Mouse (Mus musculus) liver, embryonic 11.5 days (tissue): ENCODE measurements around the gene C1qtnf5. TPM values are rescaled to one million over a fixed set of nuclear protein-coding genes. Genes with fewer than 3 reads are reported as not detected.

Experiments used
- polyA plus RNA-seq: library from polyadenylated mRNA; unstranded; fragments of >200 nt; fragmentation: Nextera tagmentation; extraction: Ambion mirVana; gene quantifications from 2 replicates; pipeline ENCODE4 v1.2.1, GENCODE M21; 2014

C1qtnf5 gene
- polyA plus RNA-seq, 1 experiment from 2014 or later: 0.26 TPM

Other genes with a start within 250 kb of the C1qtnf5 start
- 0.18 TPM in 1 of 2 replicates, not detected in the other for gene Thy1, start 63.9 kb upstream of the C1qtnf5 start, polyA plus RNA-seq
- gene Usp2, start 40.2 kb upstream of the C1qtnf5 start, polyA plus RNA-seq: 4.4 and 7.7 TPM in 2 replicates
- 0.14 TPM in 1 of 2 replicates, not detected in the other for gene Mfrp, start 5.5 kb upstream of the C1qtnf5 start, polyA plus RNA-seq
- not detected in 2 replicates for gene Gm49380, start 6.3 kb downstream of the C1qtnf5 start, polyA plus RNA-seq
- 61.1 and 62.3 TPM in 2 replicates for gene Rnf26, start 6.3 kb downstream of the C1qtnf5 start, polyA plus RNA-seq
- 12.0 and 13.0 TPM in 2 replicates for gene Mcam, start 27.2 kb downstream of the C1qtnf5 start, polyA plus RNA-seq
- gene Cbl, start 126.8 kb downstream of the C1qtnf5 start, polyA plus RNA-seq: 12.0 and 12.7 TPM in 2 replicates
- gene Ccdc153, start 133.4 kb downstream of the C1qtnf5 start, polyA plus RNA-seq: not detected in 2 replicates
- 0.10 TPM in 1 of 2 replicates, not detected in the other for gene Pdzd3, start 144.2 kb downstream of the C1qtnf5 start, polyA plus RNA-seq
- 4.3 and 4.9 TPM in 2 replicates for gene Nlrx1, start 161.4 kb downstream of the C1qtnf5 start, polyA plus RNA-seq
- 11.6 and 13.8 TPM in 2 replicates for gene Abcg4, start 181.4 kb downstream of the C1qtnf5 start, polyA plus RNA-seq
- gene Hinfp, start 198.4 kb downstream of the C1qtnf5 start, polyA plus RNA-seq: 19.3 and 20.2 TPM in 2 replicates
- 8.9 and 9.3 TPM in 2 replicates for gene C2cd2l, start 213.0 kb downstream of the C1qtnf5 start, polyA plus RNA-seq
- 39.5 and 41.9 TPM in 2 replicates for gene Dpagt1, start 218.8 kb downstream of the C1qtnf5 start, polyA plus RNA-seq
- 250 TPM in 2 replicates for gene H2afx, start 227.4 kb downstream of the C1qtnf5 start, polyA plus RNA-seq
- 879 and 949 TPM in 2 replicates for gene Hmbs, start 237.0 kb downstream of the C1qtnf5 start, polyA plus RNA-seq